Mouse (Mus musculus) lung, adult 2 months (tissue): ENCODE results near the gene Glce.

ENCODE experiments used
- CTCF ChIP-seq: fragments of 200-500 bp; IDR thresholded peaks from 2 replicates; pipeline ENCODE4 v1.5.1; 2011; ENCODE audit warnings: mild to moderate bottlenecking, low read length, control low read depth; ENCODE audit not compliant: insufficient read depth
- POLR2A ChIP-seq: fragments of 200-500 bp; IDR thresholded peaks from 2 replicates; pipeline ENCODE4 v1.6.1; 2011; ENCODE audit warnings: low read depth, mild to moderate bottlenecking, control low read depth, low read length, borderline replicate concordance; ENCODE audit errors: extremely low read depth

GRCm38 (mm10) chr9:62080028-62080760, 42.3 kb downstream of the Glce start:
- TF ChIP-seq CTCF (no peak), POLR2A (no peak)
